In the genomic region with DNA sequence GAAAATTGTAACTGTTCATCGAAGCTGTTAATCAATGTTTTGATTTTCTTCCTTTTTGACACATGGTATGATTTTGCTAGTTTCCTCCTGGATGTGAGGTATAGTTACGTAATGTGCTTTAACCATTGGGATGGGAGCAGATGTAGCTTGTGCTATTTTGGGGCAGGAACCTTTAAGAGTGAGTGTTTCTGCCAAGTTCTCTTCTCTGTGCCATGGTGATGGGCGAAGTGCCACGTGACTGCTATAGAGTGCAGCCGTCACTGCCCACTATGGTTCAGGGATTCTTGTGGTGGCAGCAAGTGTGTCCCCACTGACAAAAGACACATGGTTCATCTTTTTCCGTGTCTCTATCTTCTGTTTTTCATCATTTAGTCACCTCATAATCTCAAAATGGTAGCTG, we compare ENCODE assay signal across 20 mouse cellular contexts.
A peak's percentile ranks its signal among the peaks of the same experiment; 100 is the strongest.
DNase-seq lines count a peak whose midpoint lies in the region; ATAC-seq and TF ChIP-seq lines count a peak whose summit lies in the region.
"Had no signal": no experiment of that assay in that cellular context is flagged by ENCODE, and none has a peak within 500 bp of the region (broad histone marks: within the 10 kb centered on the region; RNA-seq: fewer than 3 reads in every experiment).

No protein-coding gene starts in this region.

- H3K36me3 ChIP-seq in forebrain, embryonic 14.5 days (ENCODE audit: control insufficient read depth, insufficient read depth, low read length): no peaks in the 10 kb centered on the region
- H3K36me3 ChIP-seq in forebrain, embryonic 16.5 days (ENCODE audit: control insufficient read depth, insufficient read depth): no peaks in the 10 kb centered on the region
- no peaks in the 10 kb centered on the region for H3K36me3 ChIP-seq in heart, embryonic 12.5 days
- H3K36me3 ChIP-seq: limb, embryonic 12.5 days; neural tube, embryonic 13.5 days had no signal

- peak; percentile 14 for DNase-seq in forebrain, embryonic 14.5 days (ENCODE audit: low spot score)
- peak in 1 of 2 experiments; percentile 39 for DNase-seq in layer of hippocampus, adult 2 months (ENCODE audit: low spot score in 2 of 2)
- peak; percentile 67 to 84 for DNase-seq in left cerebral cortex, postnatal 14 days (ENCODE audit: low spot score in 2 of 2)
- peak; percentile 38 for DNase-seq in right cerebral cortex, postnatal 4 days
- no peak for DNase-seq in adrenal gland, adult 18-20 months (ENCODE audit: low spot score in 2 of 2)
- DNase-seq in heart, postnatal 10 days: no peak
- DNase-seq: cerebellum, adult 11-12 months; kidney, adult 11 months; kidney, postnatal 36 days; thymus, postnatal 25 days had no signal

- intact Hi-C loops in left cerebral cortex, postnatal 14 days (cut with DNase I): loop anchor here (5.0 to 10.0 kb wide), 3 partner anchors 86 to 162 kb away; no protein-coding TSS in a partner anchor
- intact Hi-C loops in heart, postnatal 10 days (cut with DNase I): no loop called here

- WGBS in forebrain, embryonic 14.5 days: 75% methylated on average over 6 of the region's 6 CpGs
- 65% methylated on average over 6 of the region's 6 CpGs for WGBS in forebrain, embryonic 16.5 days
- WGBS in heart, embryonic 12.5 days: 76% methylated on average over 6 of the region's 6 CpGs

- no peak overlapping the region for H3K27ac ChIP-seq in forebrain, embryonic 14.5 days (ENCODE audit: low read depth, low read length)
- no peak overlapping the region for H3K27ac ChIP-seq in forebrain, embryonic 16.5 days (ENCODE audit: low read length)
- peak overlapping the region; percentile 46 for H3K27ac ChIP-seq in layer of hippocampus, adult 2 months
- H3K27ac ChIP-seq in heart, embryonic 12.5 days (ENCODE audit: poor library complexity, severe bottlenecking): no peak overlapping the region
- H3K27ac ChIP-seq: hindbrain, embryonic 14.5 days; limb, embryonic 12.5 days; liver, embryonic 14.5 days; neural tube, embryonic 13.5 days; stomach, postnatal 0 days had no signal

- TF ChIP-seq CTCF in layer of hippocampus, adult 2 months (conservative IDR thresholded peaks at IDR 0.05): no peak

- no peak overlapping the region for H3K4me3 ChIP-seq in forebrain, embryonic 14.5 days (ENCODE audit: low read depth, low read length)
- no peak overlapping the region for H3K4me3 ChIP-seq in forebrain, embryonic 16.5 days (replicated peaks; ENCODE audit: low read length)
- no peak overlapping the region for H3K4me3 ChIP-seq in layer of hippocampus, adult 2 months
- H3K4me3 ChIP-seq in heart, embryonic 12.5 days: no peak overlapping the region
- H3K4me3 ChIP-seq: limb, embryonic 12.5 days; megakaryocyte, embryonic 14.5 days; neural tube, embryonic 13.5 days had no signal

- no peak overlapping the region for H3K4me2 ChIP-seq in forebrain, embryonic 14.5 days (ENCODE audit: low read length)
- no peak overlapping the region for H3K4me2 ChIP-seq in forebrain, embryonic 16.5 days (ENCODE audit: low read length)
- no peak overlapping the region for H3K4me2 ChIP-seq in heart, embryonic 12.5 days
- H3K4me2 ChIP-seq: hindbrain, embryonic 14.5 days; limb, embryonic 12.5 days; neural tube, embryonic 13.5 days had no signal

- H3K27me3 ChIP-seq in forebrain, embryonic 14.5 days (replicated peaks; ENCODE audit: control insufficient read depth, insufficient read depth, low read length): no peaks in the 10 kb centered on the region
- H3K27me3 ChIP-seq in forebrain, embryonic 16.5 days (replicated peaks; ENCODE audit: control insufficient read depth, insufficient read depth, low read length): no peaks in the 10 kb centered on the region
- no peaks in the 10 kb centered on the region for H3K27me3 ChIP-seq in heart, embryonic 12.5 days (replicated peaks)
- H3K27me3 ChIP-seq: limb, embryonic 12.5 days; megakaryocyte, embryonic 14.5 days; neural tube, embryonic 13.5 days had no signal

- no peak overlapping the region for H3K9ac ChIP-seq in forebrain, embryonic 14.5 days (ENCODE audit: low read length)
- no peak overlapping the region for H3K9ac ChIP-seq in forebrain, embryonic 16.5 days (replicated peaks; ENCODE audit: low read depth, low read length)
- no peak overlapping the region for H3K9ac ChIP-seq in heart, embryonic 12.5 days
- H3K9ac ChIP-seq: hindbrain, embryonic 14.5 days; limb, embryonic 12.5 days; liver, embryonic 14.5 days; neural tube, embryonic 13.5 days had no signal

- no peaks in the 10 kb centered on the region for H3K9me3 ChIP-seq in forebrain, embryonic 14.5 days (replicated peaks; ENCODE audit: control insufficient read depth, low read length)
- H3K9me3 ChIP-seq in forebrain, embryonic 16.5 days (ENCODE audit: control insufficient read depth, low read length): no peaks in the 10 kb centered on the region
- no peaks in the 10 kb centered on the region for H3K9me3 ChIP-seq in heart, embryonic 12.5 days (replicated peaks)
- H3K9me3 ChIP-seq: limb, embryonic 12.5 days; megakaryocyte, embryonic 14.5 days; neural tube, embryonic 13.5 days had no signal

- no peaks in the 10 kb centered on the region for H3K4me1 ChIP-seq in forebrain, embryonic 14.5 days (ENCODE audit: control insufficient read depth, insufficient read depth, low read length)
- H3K4me1 ChIP-seq in forebrain, embryonic 16.5 days (replicated peaks; ENCODE audit: control insufficient read depth, insufficient read depth, low read length): no peaks in the 10 kb centered on the region
- no peaks in the 10 kb centered on the region for H3K4me1 ChIP-seq in heart, embryonic 12.5 days (replicated peaks)
- H3K4me1 ChIP-seq: limb, embryonic 12.5 days; megakaryocyte, embryonic 14.5 days; neural tube, embryonic 13.5 days had no signal

- no peak for ATAC-seq in forebrain, embryonic 14.5 days
- no peak for ATAC-seq in forebrain, embryonic 16.5 days
- ATAC-seq in heart, embryonic 12.5 days (ENCODE audit: insufficient number of reproducible peaks, low FRiP score): no peak
- ATAC-seq: activated CD4-positive, CD25-positive, alpha-beta regulatory T cell, adult 4 months; lung, postnatal 0 days had no signal

Comparison
In these comparisons a context has a peak if more than half of its experiments do, and no peak if none do; other contexts are left out.
1. DNase-seq: peak in forebrain, embryonic 14.5 days (single experiment), left cerebral cortex, postnatal 14 days (2 of 2) and right cerebral cortex, postnatal 4 days (single experiment); none in adrenal gland, adult 18-20 months (0 of 2) and heart, postnatal 10 days (0 of 2).